Mouse (Mus musculus) layer of hippocampus, adult 9-10 months (tissue): ENCODE measurements around the gene BC030499.
A peak's percentile ranks its signal among the peaks of the same experiment; 100 is the strongest.
"Not testable (repeated sequence)": the region's sequence is repeated elsewhere in the genome, so short reads cannot be mapped to it uniquely, and the experiment has no call there.

Experiments used
- DNase-seq: peaks from one replicate; pipeline ENCODE4 v3.0.0; 2022; ENCODE audit warnings: low spot score

Gene BC030499

DNA sequence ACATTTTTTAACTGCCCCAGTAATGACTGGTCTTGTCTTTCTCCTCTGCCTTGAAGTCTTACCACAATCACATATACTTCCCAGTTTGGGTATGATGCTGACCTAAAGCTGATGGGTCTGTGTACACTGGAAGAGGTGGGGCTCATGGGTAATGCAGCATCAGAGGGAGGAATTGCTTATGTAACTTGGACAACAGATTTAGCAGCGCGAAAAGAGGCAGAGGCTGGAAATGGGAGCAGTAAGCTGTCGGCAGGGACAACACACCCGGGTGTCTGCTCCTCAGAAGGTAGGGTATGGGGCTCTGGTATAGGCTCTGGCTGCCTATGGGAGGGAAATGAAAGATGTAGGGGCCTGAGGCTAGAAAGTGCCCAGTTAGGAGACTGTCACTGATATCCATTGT lies at the start of gene BC030499:
BC030499 (plus strand) TSS at position 188 of the 400 bp plus-strand sequence.
- no peak for DNase-seq

DNA sequence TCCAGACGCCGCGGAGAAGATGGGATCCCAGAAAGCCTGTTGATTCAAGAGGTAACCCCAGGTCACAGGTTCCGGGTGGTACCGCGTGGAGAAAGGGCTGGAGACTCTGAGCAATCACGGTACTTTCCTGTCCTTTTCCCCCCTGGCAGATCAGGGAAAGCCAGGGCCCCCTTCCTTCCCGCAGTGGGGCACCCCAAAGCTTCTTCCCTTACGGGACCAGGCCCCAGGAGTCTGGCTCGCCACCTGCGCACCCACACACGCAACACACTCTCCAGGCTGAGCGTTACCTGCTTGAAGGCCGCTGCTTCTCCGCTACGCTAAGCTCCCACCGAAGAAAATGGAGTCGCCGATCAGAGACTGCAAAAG lies 45.4 kb upstream of the BC030499 start:
- no peak for DNase-seq

DNA sequence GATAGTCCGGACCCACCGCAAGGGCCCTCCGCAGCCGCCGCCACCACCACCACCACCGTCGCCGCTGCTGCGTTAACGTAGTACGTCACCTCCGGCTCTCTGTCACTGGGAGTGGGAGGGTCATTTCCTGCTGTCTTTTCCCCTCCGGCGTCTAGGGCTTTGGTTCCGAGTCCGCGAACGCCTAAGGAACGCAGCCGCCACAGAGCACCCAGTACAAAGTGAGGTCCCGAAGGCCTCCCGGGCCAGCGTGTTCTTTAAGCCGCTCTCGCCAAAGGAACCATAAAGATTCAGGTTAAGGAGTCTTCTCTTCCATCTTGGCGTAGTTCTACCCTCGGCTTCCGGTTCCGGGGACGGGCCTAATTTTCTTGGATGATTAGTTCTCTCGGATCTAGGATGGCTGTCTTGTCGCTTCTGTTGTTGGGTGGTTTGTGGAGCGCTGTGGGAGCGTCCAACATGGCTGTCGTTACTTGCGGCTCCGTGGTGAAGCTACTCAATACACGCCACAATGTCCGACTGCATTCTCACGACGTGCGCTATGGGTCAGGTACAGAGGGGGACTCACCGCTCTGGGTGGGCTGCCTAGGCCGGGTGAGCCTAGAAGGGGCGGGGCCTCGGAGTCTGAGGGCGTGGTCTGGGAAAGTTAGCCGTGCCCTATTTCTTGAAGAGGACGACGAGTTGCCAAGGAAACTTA lies 44.9 kb upstream of the BC030499 start, which contains the start of the genes Sdf2 and Supt6:
Sdf2 (plus strand) TSS at position 120 of the 691 bp plus-strand sequence.
Supt6 (minus strand) TSS at position 361 of the 691 bp plus-strand sequence.
- peak; percentile 82 for DNase-seq

GRCm38 (mm10) chr11:78246318-78247011 lies 44.2 kb upstream of the BC030499 start:
- no peak for DNase-seq

DNA sequence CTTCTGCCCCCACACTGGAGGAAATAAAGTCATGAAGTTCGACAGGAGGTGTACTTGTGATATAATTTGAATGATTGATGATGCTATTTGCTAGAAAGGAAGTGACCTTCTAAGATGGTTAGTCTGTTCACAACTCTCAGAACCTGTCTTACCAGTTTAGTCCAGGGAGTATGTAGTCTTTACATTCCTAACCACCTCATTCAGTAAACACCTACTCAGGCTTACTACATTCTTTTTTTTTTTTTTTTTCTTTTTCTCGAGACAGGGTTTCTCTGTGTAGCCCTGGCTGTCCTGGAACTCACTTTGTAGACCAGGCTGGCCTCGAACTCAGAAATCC lies 43.7 kb upstream of the BC030499 start:
- DNase-seq, result no peak

DNA sequence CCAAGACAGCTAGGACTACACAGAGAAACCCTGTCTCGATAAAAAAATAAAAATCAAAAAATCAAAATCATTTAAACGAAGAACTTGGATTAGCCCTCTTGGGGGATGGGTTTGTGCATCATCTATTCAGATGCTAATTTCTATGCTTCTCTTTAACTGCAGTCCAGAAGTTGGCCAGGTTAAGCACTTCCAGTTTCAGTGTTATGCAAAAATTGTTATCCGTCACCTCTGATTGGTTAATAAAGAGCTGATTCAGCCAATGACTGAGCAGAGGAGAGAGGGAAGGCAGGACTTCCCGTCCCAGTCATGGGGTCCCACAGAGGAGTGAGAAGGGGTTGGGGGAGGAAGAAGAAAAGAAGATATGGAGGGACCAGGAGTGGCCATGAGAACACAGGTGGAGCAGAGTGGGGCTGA lies 42.9 kb upstream of the BC030499 start:
- DNase-seq, result no peak

- DNase-seq, result no peak
These were observed 34.0 kb upstream of the BC030499 start for GRCm38 (mm10) chr11:78256618-78257017.

DNA sequence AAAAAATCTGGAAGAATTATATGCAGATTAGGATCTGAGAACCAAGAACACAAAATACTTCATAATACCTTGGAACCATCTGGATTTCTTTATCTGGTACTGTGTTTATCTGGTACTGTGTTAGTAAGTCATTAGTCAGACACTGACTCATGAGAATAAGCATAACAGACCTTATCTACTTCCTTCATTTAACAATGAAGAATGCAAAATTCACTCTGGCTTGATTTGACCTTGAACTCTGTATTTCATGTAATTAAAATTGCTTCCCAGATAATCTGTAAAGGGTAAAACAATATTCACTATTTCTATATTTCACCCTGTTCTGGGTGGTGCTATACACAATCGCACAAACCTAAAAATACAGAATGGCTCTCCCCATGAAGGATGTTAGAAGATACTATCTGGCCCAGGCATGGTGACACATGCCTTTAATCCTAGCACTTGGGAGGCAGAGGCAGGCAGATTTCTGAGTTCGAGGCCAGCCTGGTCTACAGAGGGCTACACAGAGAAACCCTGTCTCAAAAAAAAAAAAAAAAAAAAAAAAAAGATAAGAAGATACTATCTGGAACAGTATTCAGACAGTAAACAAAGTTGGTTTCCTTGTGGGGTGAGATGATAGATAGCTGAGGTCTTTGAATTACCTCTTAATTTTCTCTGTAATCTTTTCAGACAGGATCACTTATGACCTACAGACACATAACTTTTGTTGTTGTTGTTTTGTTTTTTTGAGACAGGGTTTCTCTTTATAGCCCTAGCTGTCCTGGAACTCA lies 30.0 kb upstream of the BC030499 start:
- no peak for DNase-seq

- peak; percentile 37 for DNase-seq
These were observed 29.0 kb upstream of the BC030499 start, which contains the start of gene 2610507B11Rik for GRCm38 (mm10) chr11:78261380-78262352. Gene 2610507B11Rik, plus strand, starts transcription at chr11:78261752.

DNA sequence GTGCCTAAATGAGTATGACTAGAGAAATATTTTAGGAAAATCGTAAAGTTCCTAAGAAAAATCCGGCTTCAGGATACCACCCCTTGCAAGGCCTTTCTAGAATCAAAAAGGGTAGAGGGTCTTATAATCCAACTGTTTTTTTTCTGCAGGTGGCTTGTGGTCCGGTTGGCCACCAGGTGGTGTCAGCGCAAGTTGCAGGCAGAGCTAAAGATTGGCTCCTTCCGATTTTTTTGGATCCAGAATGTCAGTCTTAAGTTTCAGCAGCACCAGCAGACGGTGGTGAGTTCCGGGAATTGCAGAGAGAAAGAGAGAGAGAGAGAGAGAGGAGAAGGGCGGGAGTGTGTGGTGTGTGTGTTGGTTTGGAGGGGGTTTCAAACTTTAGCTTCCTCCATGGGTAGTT lies 28.1 kb upstream of the BC030499 start:
- no peak for DNase-seq

GRCm38 (mm10) chr11:78265571-78265970 lies 25.1 kb upstream of the BC030499 start:
- no peak for DNase-seq

DNA sequence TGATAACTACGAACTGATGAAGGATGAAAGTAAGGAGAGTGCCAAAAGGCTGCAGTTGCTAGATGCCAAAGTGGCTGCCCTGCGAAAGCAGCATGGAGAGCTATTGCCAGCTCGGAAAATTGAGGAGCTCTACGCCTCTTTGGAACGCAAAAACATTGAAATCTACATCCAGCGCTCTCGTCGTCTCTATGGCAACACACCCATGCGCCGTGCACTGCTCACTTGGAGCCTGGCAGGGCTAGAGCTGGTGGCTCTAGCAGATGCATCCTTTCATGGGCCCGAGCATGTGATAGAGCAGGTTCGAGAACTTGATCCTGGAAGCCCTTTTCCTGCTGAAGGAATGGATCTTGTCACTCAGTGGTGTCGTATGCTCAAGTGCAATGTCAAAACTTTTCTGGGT lies 18.7 kb upstream of the BC030499 start:
- peak; percentile 61 for DNase-seq

DNA sequence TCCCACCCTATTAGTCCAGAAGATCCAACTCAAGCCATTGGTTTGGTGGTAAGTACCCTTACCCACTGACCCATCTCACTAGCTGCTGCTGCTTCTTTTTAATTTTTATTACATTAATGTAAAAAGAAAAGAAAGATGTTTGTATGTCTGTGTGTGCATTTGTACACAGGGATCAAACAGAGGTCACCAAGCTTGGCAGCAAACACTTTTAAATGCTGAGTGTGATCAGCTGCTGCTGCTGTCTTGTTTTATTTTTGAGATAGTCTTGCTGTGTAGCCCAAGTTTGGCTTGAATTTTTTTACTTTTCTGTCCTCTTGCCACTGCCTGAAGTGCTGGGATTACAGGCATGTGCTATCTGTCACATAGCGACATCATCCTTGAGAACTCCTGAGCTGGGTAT lies 15.0 kb upstream of the BC030499 start:
- DNase-seq, result no peak

DNA sequence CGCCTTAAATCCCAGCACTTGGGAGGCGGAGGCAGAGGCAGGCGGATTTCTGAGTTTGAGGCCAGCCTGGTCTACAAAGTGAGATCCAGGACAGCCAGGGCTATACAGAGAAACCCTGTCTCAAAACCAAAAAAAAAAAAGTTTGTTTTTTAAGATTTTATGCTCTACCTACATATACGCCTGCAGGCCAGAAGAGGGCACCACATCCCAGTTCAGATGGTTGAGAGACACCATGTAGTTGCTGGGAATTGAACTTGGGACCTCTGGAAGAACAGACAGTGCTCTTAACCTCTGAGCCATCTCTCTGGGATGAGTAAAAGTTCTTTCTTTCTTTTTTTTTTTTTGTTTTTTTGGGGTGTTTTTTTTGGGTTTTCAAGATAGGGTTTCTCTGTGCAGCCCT lies 14.5 kb upstream of the BC030499 start:
- not testable (repeated sequence) for DNase-seq

DNA sequence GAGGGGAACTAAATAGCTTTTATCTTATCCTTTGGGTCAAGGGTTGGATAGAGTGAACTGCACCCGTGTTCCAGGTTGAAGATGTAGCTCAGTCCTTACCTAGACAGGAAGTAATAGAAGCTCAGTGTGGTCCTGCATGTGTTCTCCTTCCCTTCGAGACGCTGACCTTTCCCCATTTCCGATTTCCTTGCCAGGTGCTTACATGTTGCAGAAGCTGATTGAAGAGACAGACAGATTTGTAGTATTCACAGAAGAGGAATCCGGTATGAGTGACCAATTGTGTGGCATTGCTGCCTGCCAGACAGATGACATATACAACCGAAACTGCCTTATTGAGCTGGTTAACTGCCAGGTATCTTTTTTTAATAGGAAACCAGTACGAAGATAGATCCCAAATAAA lies 11.8 kb upstream of the BC030499 start:
- no peak for DNase-seq

DNA sequence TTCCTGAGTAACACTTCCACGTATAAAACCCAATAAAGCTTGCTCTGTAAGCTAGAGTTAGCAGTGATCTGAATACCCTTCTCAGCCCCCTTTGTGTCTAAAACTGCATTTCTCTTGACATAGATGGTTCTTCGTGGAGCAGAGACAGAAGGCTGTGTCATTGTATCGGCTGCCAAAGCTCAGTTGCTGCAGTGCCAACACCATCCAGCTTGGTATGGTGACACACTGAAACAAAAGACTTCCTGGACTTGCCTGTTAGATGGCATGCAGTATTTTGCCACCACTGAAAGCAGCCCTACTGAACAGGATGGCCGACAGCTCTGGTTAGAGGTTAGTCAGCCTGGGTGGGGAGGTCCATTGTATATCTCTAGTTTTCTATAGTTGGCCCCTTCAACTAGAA lies 11.1 kb upstream of the BC030499 start:
- no peak for DNase-seq

GRCm38 (mm10) chr11:78289146-78289763 lies 1.4 kb upstream of the BC030499 start:
- DNase-seq, result no peak

DNA sequence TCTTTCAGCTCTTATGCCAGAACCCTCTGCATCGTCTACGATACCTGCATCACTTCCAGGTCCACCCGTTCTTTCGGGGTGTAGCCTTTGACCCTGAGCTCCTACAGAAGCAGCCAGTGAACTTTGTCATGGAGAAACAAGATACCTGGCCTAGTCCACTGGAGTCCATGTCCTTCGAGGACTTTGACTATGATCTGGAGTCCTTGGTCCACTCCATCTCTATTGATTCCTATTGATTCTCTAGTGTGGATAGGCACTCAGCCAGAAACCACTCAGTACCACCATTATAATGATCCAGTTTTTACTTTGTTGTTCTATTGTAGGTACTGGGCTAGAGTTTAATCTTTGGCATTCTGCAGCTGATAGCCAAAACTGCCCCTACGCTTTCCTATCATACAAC lies 3.9 kb downstream of the BC030499 start:
- DNase-seq, result no peak

- no peak for DNase-seq
These were observed 10.3 kb downstream of the BC030499 start for GRCm38 (mm10) chr11:78300917-78301316.

DNA sequence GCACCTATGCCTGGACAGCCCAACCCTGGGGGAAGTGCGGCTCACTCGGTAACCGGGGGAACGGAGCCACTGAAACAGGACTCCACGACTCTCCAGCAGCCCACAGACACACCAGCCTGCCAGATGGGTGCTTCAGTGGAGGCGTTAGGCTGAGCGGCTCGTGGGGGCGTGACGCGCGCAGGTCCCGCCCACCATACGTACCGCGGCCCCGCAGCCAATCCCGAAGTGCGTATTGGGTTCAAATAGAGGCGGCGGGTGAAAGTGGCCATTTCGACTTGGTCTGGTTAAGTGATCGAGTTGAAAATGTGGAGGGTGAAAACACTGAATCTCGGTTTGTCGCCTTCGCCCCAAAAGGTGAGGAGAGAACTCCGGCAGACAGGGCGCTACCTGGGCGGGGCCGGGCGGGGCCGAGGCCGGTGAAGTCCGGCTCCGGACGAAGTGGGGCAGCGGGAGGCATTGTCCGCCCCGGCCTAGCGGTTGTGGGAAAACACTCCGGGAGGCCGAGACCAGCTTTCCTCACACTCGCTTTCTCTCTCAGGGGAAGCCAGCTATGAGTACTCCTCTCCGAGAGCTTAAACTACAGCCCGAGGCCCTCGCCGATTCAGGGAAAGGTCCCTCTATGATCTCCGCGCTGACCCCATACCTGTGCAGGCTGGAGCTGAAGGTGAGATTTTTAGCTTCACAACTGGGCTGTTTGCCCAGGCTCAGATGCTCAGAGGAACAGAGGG lies 10.9 kb downstream of the BC030499 start, which contains the start of gene Spag5:
Spag5 (plus strand) TSS at position 173 of the 728 bp plus-strand sequence.
- DNase-seq, result peak; percentile 68
